Mouse (Mus musculus) heart, postnatal 0 days (tissue): ENCODE results near the gene Agbl4.

Experiments used
- CTCF ChIP-seq: IDR thresholded peaks from 2 replicates; pipeline ENCODE4 v1.5.1; 2016; ENCODE audit warnings: antibody characterized with exemption, control low read depth, low read depth
- EP300 ChIP-seq: IDR thresholded peaks from 2 replicates; pipeline ENCODE4 v1.6.1; 2016; ENCODE audit warnings: antibody characterized with exemption, low read depth

DNA sequence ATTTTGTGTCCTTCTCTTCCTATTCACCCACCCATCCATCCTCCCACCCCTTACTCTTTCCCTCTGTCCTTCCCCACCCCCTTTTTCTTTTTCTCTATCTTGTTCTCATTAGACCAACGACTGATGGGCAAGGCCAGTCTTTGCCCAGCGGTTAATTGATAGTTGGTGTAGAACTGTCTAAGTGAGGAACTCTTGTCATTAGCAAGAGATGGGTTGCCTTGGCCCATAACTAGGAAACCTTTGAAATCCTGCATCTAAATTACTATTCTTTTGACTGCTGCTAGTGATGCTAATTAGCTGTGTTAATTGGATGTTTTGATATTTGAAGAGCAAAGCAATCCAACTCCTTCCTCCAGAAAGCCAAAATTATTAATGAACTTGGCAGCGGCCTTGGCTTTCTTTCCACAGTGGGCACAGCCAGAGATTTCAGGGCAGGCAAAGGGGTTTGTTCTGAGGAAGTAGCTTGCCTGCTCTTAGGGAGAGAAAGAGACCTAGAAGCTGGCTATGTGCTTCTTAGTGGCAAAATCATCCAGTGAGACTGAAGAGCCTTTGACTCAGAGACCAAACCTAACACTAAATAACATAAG, 1238.2 kb downstream of the Agbl4 start:
- TF ChIP-seq CTCF: no peak
- no peak for TF ChIP-seq EP300
